Mouse (Mus musculus): ENCODE data around the gene Aph1b.

- TF ChIP-seq CTCF (IDR thresholded peaks at IDR 0.05; ENCODE audit: control insufficient read depth, insufficient read depth, insufficient replicate concordance, low read depth, low read length) (no peak), POLR2A (IDR thresholded peaks at IDR 0.05; ENCODE audit: control insufficient read depth, low read depth, low read length) (no peak)
These were observed 30.7 kb upstream of the Aph1b start for GRCm38 (mm10) chr9:66825990-66826389.
